Mouse (Mus musculus) hindbrain, embryonic 13.5 days (tissue): ENCODE data around the gene 2810004N23Rik. TPM values are rescaled to one million over a fixed set of nuclear protein-coding genes. Genes with fewer than 3 reads are reported as not detected.
A peak's percentile ranks its signal among the peaks of the same experiment; 100 is the strongest.

Source experiments
- ATAC-seq: fragments of 200-750 bp; cut with Nextera tagmentation; 2 replicates; pipeline ENCODE4 v1.8.0; 2017; ENCODE audit warnings: moderate TSS enrichment; ENCODE audit not compliant: low FRiP score
- H3K27ac ChIP-seq: fragments of 300-500 bp; sonication (generic); 2 replicates; pipeline ENCODE4 v1.5.1; 2015; ENCODE audit warnings: inconsistent platforms, mild to moderate bottlenecking, moderate library complexity
- H3K27me3 ChIP-seq: fragments of 300-500 bp; sonication (generic); 2 replicates; pipeline ENCODE4 v1.6.1; 2015; ENCODE audit warnings: mild to moderate bottlenecking, inconsistent platforms
- H3K36me3 ChIP-seq: fragments of 300-500 bp; sonication (generic); 2 replicates; pipeline ENCODE4 v1.6.1; 2015; ENCODE audit warnings: mild to moderate bottlenecking, inconsistent platforms
- H3K4me1 ChIP-seq: fragments of 300-500 bp; sonication (generic); replicated peaks from 2 replicates; pipeline ENCODE4 v1.6.1; 2015; ENCODE audit warnings: inconsistent platforms
- H3K4me2 ChIP-seq: fragments of 300-500 bp; sonication (generic); 2 replicates; pipeline ENCODE4 v1.6.1; 2015; ENCODE audit warnings: inconsistent platforms, mild to moderate bottlenecking, moderate library complexity
- H3K4me3 ChIP-seq: fragments of 300-500 bp; sonication (generic); 2 replicates; pipeline ENCODE4 v1.5.1; 2015; ENCODE audit warnings: mild to moderate bottlenecking, inconsistent platforms
- H3K9ac ChIP-seq: fragments of 300-500 bp; sonication (generic); 2 replicates; pipeline ENCODE4 v1.6.1; 2015; ENCODE audit warnings: mild to moderate bottlenecking, inconsistent platforms
- H3K9me3 ChIP-seq: fragments of 300-500 bp; sonication (generic); 2 replicates; pipeline ENCODE4 v1.6.1; 2016; ENCODE audit warnings: inconsistent platforms
- WGBS: fragments of 180-500 bp; shearing (Covaris S2); methylation state at CpG from one replicate; pipeline ENCODE4 v1.1.7; 2015; 5-methylcytosine and 5-hydroxymethylcytosine counted together
- polyA plus RNA-seq: library from polyadenylated mRNA; unstranded; fragments of >200 nt; fragmentation: Nextera tagmentation; extraction: Ambion mirVana; gene quantifications from 2 replicates; pipeline ENCODE4 v1.2.1, GENCODE M21; 2015

2810004N23Rik gene
- polyA plus RNA-seq, 1 experiment from 2014 or later: 30.4 TPM

- 81% methylated on average over 3 of the region's 3 CpGs for WGBS
- H3K36me3 ChIP-seq: peaks cover 72% of the 10 kb centered on the region
- ATAC-seq: no peak
- H3K4me2 ChIP-seq: no peak overlapping the region
- H3K4me1 ChIP-seq: peaks cover 40% of the 10 kb centered on the region
- H3K9me3 ChIP-seq: no peaks in the 10 kb centered on the region
- no peaks in the 10 kb centered on the region for H3K27me3 ChIP-seq
- no peak overlapping the region for H3K27ac ChIP-seq
- H3K9ac ChIP-seq: peak overlapping the region; percentile 24; the same call in 1 of the 2 replicates
- no peak overlapping the region for H3K4me3 ChIP-seq
Observed at GRCm38 (mm10) chr8:124892596-124892995, 29.7 kb upstream of the 2810004N23Rik start.

GRCm38 (mm10) chr8:124888385-124888784 is 25.5 kb upstream of the 2810004N23Rik start:
- Histone ChIP-seq H3K4me2 (no peak overlapping the region), H3K4me3 (no peak overlapping the region), H3K36me3 (peaks cover 92% of the 10 kb centered on the region), H3K9ac (no peak overlapping the region), H3K9me3 (no peaks in the 10 kb centered on the region), H3K27me3 (no peaks in the 10 kb centered on the region), H3K4me1 (peaks cover 9% of the 10 kb centered on the region), H3K27ac (no peak overlapping the region)
- 95% methylated on average over 5 of the region's 5 CpGs for WGBS
- no peak for ATAC-seq

GRCm38 (mm10) chr8:124878946-124879526 is 16.1 kb upstream of the 2810004N23Rik start:
- no peak overlapping the region for H3K4me2 ChIP-seq
- no peaks in the 10 kb centered on the region for H3K9me3 ChIP-seq
- WGBS: 92% methylated on average over 10 of the region's 10 CpGs

GRCm38 (mm10) chr8:124878141-124878540 is 15.2 kb upstream of the 2810004N23Rik start:
- no peak overlapping the region for H3K4me3 ChIP-seq
- no peak overlapping the region for H3K9ac ChIP-seq
- H3K36me3 ChIP-seq: peaks cover 95% of the 10 kb centered on the region
- no peaks in the 10 kb centered on the region for H3K9me3 ChIP-seq
- no peaks in the 10 kb centered on the region for H3K4me1 ChIP-seq
- WGBS: 92% methylated on average over 5 of the region's 5 CpGs
- ATAC-seq: no peak
- H3K27ac ChIP-seq: no peak overlapping the region
- no peak overlapping the region for H3K4me2 ChIP-seq
- H3K27me3 ChIP-seq: no peaks in the 10 kb centered on the region

More at GRCm38 (mm10) chr8:124878946-124879526, 16.1 kb upstream of the 2810004N23Rik start:
- no peak overlapping the region for H3K4me3 ChIP-seq
- no peak for ATAC-seq
- H3K4me1 ChIP-seq: no peaks in the 10 kb centered on the region
- H3K9ac ChIP-seq: no peak overlapping the region
- H3K27ac ChIP-seq: no peak overlapping the region
- H3K36me3 ChIP-seq: peaks cover 95% of the 10 kb centered on the region
- H3K27me3 ChIP-seq: no peaks in the 10 kb centered on the region

GRCm38 (mm10) chr8:124872690-124873089 is 9.8 kb upstream of the 2810004N23Rik start:
- Histone ChIP-seq H3K4me1 (no peaks in the 10 kb centered on the region; the same call in 1 of the 2 replicates), H3K9ac (no peak overlapping the region), H3K9me3 (no peaks in the 10 kb centered on the region), H3K27me3 (no peaks in the 10 kb centered on the region), H3K36me3 (peaks cover 70% of the 10 kb centered on the region), H3K4me2 (no peak overlapping the region), H3K4me3 (no peak overlapping the region), H3K27ac (no peak overlapping the region)
- ATAC-seq: no peak
- 95% methylated on average over 5 of the region's 5 CpGs for WGBS

- Histone ChIP-seq H3K9ac (no peak overlapping the region), H3K36me3 (peaks cover 64% of the 10 kb centered on the region), H3K4me3 (no peak overlapping the region), H3K4me1 (peaks cover 5% of the 10 kb centered on the region; the same call in 1 of the 2 replicates), H3K9me3 (no peaks in the 10 kb centered on the region), H3K4me2 (no peak overlapping the region), H3K27ac (no peak overlapping the region), H3K27me3 (no peaks in the 10 kb centered on the region)
- no peak for ATAC-seq
- WGBS: 96% methylated on average over 7 of the region's 7 CpGs
Observed at GRCm38 (mm10) chr8:124872081-124872480, 9.2 kb upstream of the 2810004N23Rik start.

- no peak overlapping the region for H3K4me3 ChIP-seq
- WGBS: 95% methylated on average over 7 of the region's 7 CpGs
- H3K4me2 ChIP-seq: no peak overlapping the region
- H3K27me3 ChIP-seq: no peaks in the 10 kb centered on the region
- H3K27ac ChIP-seq: no peak overlapping the region
- ATAC-seq: no peak
- H3K4me1 ChIP-seq: peaks cover 5% of the 10 kb centered on the region; the same call in 1 of the 2 replicates
- H3K36me3 ChIP-seq: peaks cover 58% of the 10 kb centered on the region
- no peak overlapping the region for H3K9ac ChIP-seq
- H3K9me3 ChIP-seq: no peaks in the 10 kb centered on the region
Observed at GRCm38 (mm10) chr8:124871474-124871873, 8.6 kb upstream of the 2810004N23Rik start.

- H3K4me3 ChIP-seq: no peak overlapping the region
- peaks cover 40% of the 10 kb centered on the region for H3K36me3 ChIP-seq
- no peak overlapping the region for H3K27ac ChIP-seq
- no peak overlapping the region for H3K9ac ChIP-seq
- WGBS: 95% methylated on average over 6 of the region's 6 CpGs
- H3K27me3 ChIP-seq: no peaks in the 10 kb centered on the region
- H3K9me3 ChIP-seq: no peaks in the 10 kb centered on the region
- H3K4me2 ChIP-seq: no peak overlapping the region
- peaks cover 13% of the 10 kb centered on the region for H3K4me1 ChIP-seq
- no peak for ATAC-seq
Observed at GRCm38 (mm10) chr8:124869708-124870107, 6.8 kb upstream of the 2810004N23Rik start.

- H3K9me3 ChIP-seq: no peaks in the 10 kb centered on the region
- no peak overlapping the region for H3K9ac ChIP-seq
- 96% methylated on average over 2 of the region's 2 CpGs for WGBS
- no peak overlapping the region for H3K4me3 ChIP-seq
- H3K27me3 ChIP-seq: no peaks in the 10 kb centered on the region
- peaks cover 14% of the 10 kb centered on the region for H3K36me3 ChIP-seq
- H3K4me1 ChIP-seq: peaks cover 29% of the 10 kb centered on the region
- H3K4me2 ChIP-seq: no peak overlapping the region
- ATAC-seq: no peak
- H3K27ac ChIP-seq: no peak overlapping the region
Observed at GRCm38 (mm10) chr8:124867126-124867525, 4.2 kb upstream of the 2810004N23Rik start.

- Histone ChIP-seq H3K9ac (no peak overlapping the region), H3K36me3 (peaks cover 10% of the 10 kb centered on the region), H3K4me1 (peaks cover 33% of the 10 kb centered on the region), H3K27ac (no peak overlapping the region), H3K4me2 (no peak overlapping the region), H3K9me3 (no peaks in the 10 kb centered on the region), H3K4me3 (no peak overlapping the region), H3K27me3 (no peaks in the 10 kb centered on the region)
- no peak for ATAC-seq
- 89% methylated on average over 3 of the region's 3 CpGs for WGBS
Observed at GRCm38 (mm10) chr8:124866669-124867068, 3.7 kb upstream of the 2810004N23Rik start.

GRCm38 (mm10) chr8:124863729-124864128 is 809 bp upstream of the 2810004N23Rik start:
- peaks cover 34% of the 10 kb centered on the region for H3K4me1 ChIP-seq
- peak overlapping the region; percentile 93 for H3K4me3 ChIP-seq
- H3K27me3 ChIP-seq: no peaks in the 10 kb centered on the region
- H3K27ac ChIP-seq: peak overlapping the region; percentile 95; the same call in 1 of the 2 replicates
- peaks cover 20% of the 10 kb centered on the region for H3K36me3 ChIP-seq
- no peaks in the 10 kb centered on the region for H3K9me3 ChIP-seq
- 22% methylated on average over 8 of the region's 8 CpGs for WGBS
- peak overlapping the region; percentile 95 for H3K9ac ChIP-seq
- peak overlapping the region; percentile 86 for H3K4me2 ChIP-seq
- no peak for ATAC-seq

GRCm38 (mm10) chr8:124863163-124863677 is 300 bp upstream of the 2810004N23Rik start:
- Histone ChIP-seq H3K4me3 (peak overlapping the region; percentile 93), H3K9ac (peak overlapping the region; percentile 95), H3K9me3 (no peaks in the 10 kb centered on the region), H3K4me1 (peaks cover 34% of the 10 kb centered on the region), H3K4me2 (peak overlapping the region; percentile 86), H3K36me3 (peaks cover 25% of the 10 kb centered on the region), H3K27ac (peak overlapping the region; percentile 95), H3K27me3 (no peaks in the 10 kb centered on the region)
- peak; percentile 90 for ATAC-seq
- WGBS: 0% methylated on average over 32 of the region's 33 CpGs

GRCm38 (mm10) chr8:124860188-124860587 is 2.7 kb downstream of the 2810004N23Rik start:
- 94% methylated on average over 3 of the region's 3 CpGs for WGBS

More at GRCm38 (mm10) chr8:124860188-124860587, 2.7 kb downstream of the 2810004N23Rik start:
- H3K4me3 ChIP-seq: no peak overlapping the region
- no peak overlapping the region for H3K9ac ChIP-seq
- no peak overlapping the region for H3K27ac ChIP-seq
- no peak for ATAC-seq
- no peaks in the 10 kb centered on the region for H3K27me3 ChIP-seq
- peaks cover 3% of the 10 kb centered on the region; the same call in 1 of the 2 replicates for H3K9me3 ChIP-seq
- no peak overlapping the region for H3K4me2 ChIP-seq
- peaks cover 55% of the 10 kb centered on the region for H3K36me3 ChIP-seq
- H3K4me1 ChIP-seq: peaks cover 25% of the 10 kb centered on the region
